Mouse (Mus musculus) induced T-regulatory cell, adult 2 months (primary cell): ENCODE results near the gene Dcaf12l1.
"Not testable (repeated sequence)": the region's sequence is repeated elsewhere in the genome, so short reads cannot be mapped to it uniquely, and the experiment has no call there.

ENCODE experiments used
- DNase-seq: peaks from one replicate; pipeline ENCODE4 v3.0.0-alpha.2; 2012; ENCODE audit warnings: low read depth

Dcaf12l1 gene

DNA sequence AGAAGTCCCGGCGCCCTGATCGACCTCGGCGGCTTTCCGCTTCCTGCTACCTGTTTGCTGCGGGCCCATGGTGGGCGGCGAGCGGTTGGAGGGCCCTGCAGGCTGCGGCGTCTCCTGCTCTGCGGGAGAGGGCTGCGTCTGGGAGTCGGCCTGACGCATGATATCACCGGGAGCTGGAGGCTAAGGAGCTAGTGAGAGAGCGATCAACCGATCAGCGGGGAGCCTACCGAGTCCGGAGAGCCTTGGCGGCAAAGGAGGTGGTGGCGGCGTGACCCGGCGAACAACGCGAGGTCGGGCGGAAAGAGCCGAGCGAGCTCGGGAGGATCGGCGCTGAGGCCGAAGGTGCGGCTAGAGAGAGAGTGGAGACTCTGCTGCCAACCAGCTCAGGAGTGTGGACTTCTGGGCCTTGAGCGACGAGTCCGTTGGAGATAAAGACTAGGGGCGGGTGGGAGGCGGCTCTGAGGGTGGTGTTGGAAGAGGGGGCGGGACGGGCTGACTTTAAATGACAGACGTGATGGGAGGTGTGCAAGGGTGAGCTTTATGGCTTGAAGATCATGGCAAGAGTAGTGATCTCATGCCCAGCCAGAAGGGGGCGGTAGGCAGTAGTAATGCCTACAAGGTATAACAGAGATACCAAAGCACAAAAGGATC is at the start of gene Dcaf12l1:
Dcaf12l1 (minus strand) TSS at position 437 of the 651 bp plus-strand sequence.
- DNase-seq, result no peak

DNA sequence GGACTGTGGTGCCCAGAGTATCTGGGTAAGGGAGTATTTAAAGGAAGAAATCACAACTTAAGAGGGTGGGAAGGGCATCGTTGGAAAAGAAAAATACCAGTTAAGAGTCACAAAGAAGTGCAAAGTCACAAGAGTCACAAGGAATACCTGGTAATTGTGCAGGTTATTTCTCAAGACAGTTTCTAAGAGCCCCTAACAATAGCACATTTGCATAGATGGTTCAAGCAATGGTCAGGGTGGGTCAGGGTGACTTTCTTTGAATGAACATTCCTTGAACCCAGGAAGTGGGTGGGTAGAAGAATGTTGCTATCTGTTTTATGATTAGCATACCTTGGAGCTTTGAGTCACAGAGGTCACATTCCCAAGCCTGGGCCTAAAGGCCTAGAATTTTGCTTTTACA is 19.4 kb upstream of the Dcaf12l1 start:
- DNase-seq, result not testable (repeated sequence)

DNA sequence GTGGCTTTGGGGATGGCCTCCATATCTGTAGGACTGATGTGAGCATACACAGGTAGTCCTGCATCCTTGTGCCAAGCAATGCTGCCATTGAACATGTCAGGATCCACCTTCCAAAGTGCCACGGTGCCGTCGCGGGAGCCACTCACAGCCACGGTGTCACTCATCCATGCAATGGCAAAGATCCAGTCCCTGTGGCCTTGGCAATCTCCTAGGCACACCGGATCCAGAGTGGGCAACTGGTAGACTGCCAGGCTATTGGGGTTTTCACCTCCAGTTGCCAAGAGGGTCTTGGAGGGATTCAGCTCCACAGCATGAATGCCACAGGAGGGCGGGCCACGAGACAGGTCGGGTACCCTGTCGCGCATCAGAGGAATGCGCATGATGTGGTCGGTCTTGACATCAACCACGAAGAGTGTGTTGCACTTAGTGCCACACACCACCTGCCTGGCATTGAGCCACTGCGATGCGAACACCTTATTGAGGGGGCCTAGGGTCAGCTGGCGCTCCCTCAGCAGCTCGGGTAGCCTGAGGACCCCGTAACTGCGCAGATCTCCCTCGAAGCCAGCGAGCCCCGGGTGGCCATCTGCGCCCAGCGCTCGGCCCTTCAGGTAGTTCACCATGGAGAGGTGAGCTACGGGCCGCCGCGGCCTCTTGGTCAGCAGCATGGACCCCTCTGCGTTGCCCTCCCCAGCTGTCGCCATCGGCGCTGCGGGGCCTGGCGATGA is 799 bp downstream of the Dcaf12l1 start:
- no peak for DNase-seq
